Mouse (Mus musculus): Measurements from ENCODE around the gene Kbtbd7. TPM values are rescaled to one million over a fixed set of nuclear protein-coding genes. Genes with fewer than 3 reads are reported as not detected.

Gene Kbtbd7
- 2.6 and 3.0 TPM in 2 replicates for polyA plus RNA-seq (2015; fragmentation: Nextera tagmentation; extraction: Ambion mirVana)

- H3K9ac ChIP-seq (replicated peaks) = peak within 1 kb of the TSS; percentile 60
- no peaks in the 10 kb centered on the region for H3K27me3 ChIP-seq (ENCODE audit: insufficient read depth, low read length)
- peaks cover 11% of the 10 kb centered on the region for H3K4me1 ChIP-seq (ENCODE audit: insufficient read depth)
- under 1% methylated on average over 34 of the region's 44 CpGs for WGBS (ENCODE audit: insufficient replicate concordance)
- H3K36me3 ChIP-seq (replicated peaks; ENCODE audit: insufficient read depth, low read length) = peaks cover 3% of the 10 kb centered on the region; the same call in 1 of the 2 replicates
- DNase-seq = peak; percentile 94
- H3K27ac ChIP-seq (ENCODE audit: low read depth) = peak within 1 kb of the TSS; percentile 91
- peak within 1 kb of the TSS; percentile 55 for H3K4me3 ChIP-seq (ENCODE audit: low read depth, low read length)
- peak; percentile 99 for ATAC-seq
- peak within 1 kb of the TSS; percentile 65 for H3K4me2 ChIP-seq (ENCODE audit: low read depth, low read length)
- TF ChIP-seq EP300 (IDR thresholded peaks at IDR 0.05; ENCODE audit: low read depth) (peak; percentile 78), CTCF (IDR thresholded peaks at IDR 0.05; ENCODE audit: low read depth) (no peak)
- H3K9me3 ChIP-seq (ENCODE audit: low read length) = no peaks in the 10 kb centered on the region
Observed at GRCm38 (mm10) chr14:79425979-79426729, at the start of gene Kbtbd7. TSS of gene Kbtbd7 (plus strand) at chr14:79426511.

DNA sequence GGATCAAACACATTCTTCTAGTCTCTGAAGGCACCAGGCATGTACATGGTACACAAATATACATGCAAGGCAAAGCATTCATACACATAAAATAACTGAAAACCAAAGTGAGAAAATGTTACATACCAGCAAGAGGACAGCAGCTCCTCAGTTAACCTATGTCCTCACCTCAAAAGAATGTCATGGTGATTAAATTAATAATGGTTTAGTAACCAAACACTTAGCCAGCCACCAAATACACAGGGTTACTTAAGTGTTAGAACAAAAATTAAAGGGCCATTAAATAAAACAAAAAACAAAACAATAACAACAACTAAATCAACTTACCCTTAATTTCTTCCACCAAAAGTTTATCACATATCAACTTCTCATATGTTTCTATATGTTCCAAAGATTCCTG, 49.3 kb upstream of the Kbtbd7 start:
- H3K9ac ChIP-seq (replicated peaks) = no peak overlapping the region
- H3K4me1 ChIP-seq (ENCODE audit: insufficient read depth) = no peaks in the 10 kb centered on the region
- H3K36me3 ChIP-seq (replicated peaks; ENCODE audit: insufficient read depth, low read length) = peaks cover 31% of the 10 kb centered on the region
- no peaks in the 10 kb centered on the region for H3K27me3 ChIP-seq (ENCODE audit: insufficient read depth, low read length)
- TF ChIP-seq EP300 (IDR thresholded peaks at IDR 0.05; ENCODE audit: low read depth) (no peak), CTCF (IDR thresholded peaks at IDR 0.05; ENCODE audit: low read depth) (no peak)
- H3K9me3 ChIP-seq (ENCODE audit: low read length) = no peaks in the 10 kb centered on the region
- H3K4me3 ChIP-seq (ENCODE audit: low read depth, low read length) = no peak overlapping the region
- H3K4me2 ChIP-seq (ENCODE audit: low read depth, low read length) = no peak overlapping the region
- no peak for DNase-seq
- H3K27ac ChIP-seq (ENCODE audit: low read depth) = no peak overlapping the region
- no peak for ATAC-seq

DNA sequence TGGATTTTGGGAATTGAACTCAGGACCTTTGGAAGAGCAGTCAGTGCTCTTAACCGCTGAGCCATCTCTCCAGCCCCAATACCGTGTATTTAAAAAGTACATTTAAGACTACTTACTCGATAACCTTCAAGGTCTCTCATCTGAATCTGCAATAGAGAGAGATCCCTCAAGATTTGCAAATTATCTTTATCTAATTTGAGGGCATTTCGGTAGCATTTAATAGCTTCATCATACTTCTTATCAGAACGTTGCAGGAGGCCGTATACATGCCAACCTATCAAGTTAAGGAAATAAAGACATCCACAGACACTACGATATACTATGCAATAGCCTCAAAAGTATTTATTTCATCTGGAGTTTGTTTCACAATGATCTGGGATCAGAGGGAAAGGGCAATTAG, 43.2 kb upstream of the Kbtbd7 start:
- H3K27ac ChIP-seq (ENCODE audit: low read depth) = no peak overlapping the region
- ATAC-seq = peak; percentile 50; the same call in 1 of the 2 replicates
- 0 out of 2 replicates have a peak overlapping the region, but pooled peaks have one; percentile 7 for H3K4me2 ChIP-seq (ENCODE audit: low read depth, low read length)
- peaks cover 36% of the 10 kb centered on the region for H3K36me3 ChIP-seq (replicated peaks; ENCODE audit: insufficient read depth, low read length)
- 62% methylated on average over 7 of the region's 7 CpGs for WGBS (ENCODE audit: insufficient replicate concordance)
- H3K4me1 ChIP-seq (ENCODE audit: insufficient read depth) = no peaks in the 10 kb centered on the region
- no peak overlapping the region for H3K9ac ChIP-seq (replicated peaks)
- TF ChIP-seq CTCF (IDR thresholded peaks at IDR 0.05; ENCODE audit: low read depth) (no peak), EP300 (IDR thresholded peaks at IDR 0.05; ENCODE audit: low read depth) (peak; percentile 80)
- no peak for DNase-seq
- H3K4me3 ChIP-seq (ENCODE audit: low read depth, low read length) = no peak overlapping the region
- no peaks in the 10 kb centered on the region for H3K27me3 ChIP-seq (ENCODE audit: insufficient read depth, low read length)
- no peaks in the 10 kb centered on the region for H3K9me3 ChIP-seq (ENCODE audit: low read length)

DNA sequence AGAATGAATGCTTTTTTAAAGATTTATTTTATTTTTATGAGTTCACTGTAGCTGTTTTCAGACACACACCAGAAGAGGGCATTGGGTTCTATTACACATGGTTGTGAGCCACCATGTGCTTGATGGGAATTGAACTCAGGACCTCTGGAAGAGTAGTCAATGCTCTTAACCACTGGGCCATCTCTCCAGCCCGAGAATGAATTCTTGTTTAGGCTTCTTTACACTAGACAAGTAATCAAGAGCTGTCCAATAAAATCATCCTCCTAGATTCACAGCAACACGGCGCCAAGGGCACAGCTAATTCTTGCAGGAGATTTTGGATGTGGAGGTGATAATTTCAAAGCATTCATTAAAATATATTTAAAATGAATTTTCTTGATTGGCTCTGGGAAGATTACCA, 38.0 kb upstream of the Kbtbd7 start:
- Histone ChIP-seq H3K4me1 (ENCODE audit: insufficient read depth) (peaks cover 18% of the 10 kb centered on the region), H3K4me3 (ENCODE audit: low read depth, low read length) (no peak overlapping the region), H3K9ac (replicated peaks) (no peak overlapping the region), H3K9me3 (ENCODE audit: low read length) (no peaks in the 10 kb centered on the region), H3K36me3 (replicated peaks; ENCODE audit: insufficient read depth, low read length) (peaks cover 12% of the 10 kb centered on the region), H3K4me2 (ENCODE audit: low read depth, low read length) (peak overlapping the region; percentile 90; the same call in 1 of the 2 replicates), H3K27ac (ENCODE audit: low read depth) (no peak overlapping the region), H3K27me3 (ENCODE audit: insufficient read depth, low read length) (no peaks in the 10 kb centered on the region)
- ATAC-seq = no peak
- 87% methylated on average over 3 of the region's 3 CpGs for WGBS (ENCODE audit: insufficient replicate concordance)
- TF ChIP-seq EP300 (IDR thresholded peaks at IDR 0.05; ENCODE audit: low read depth) (no peak), CTCF (IDR thresholded peaks at IDR 0.05; ENCODE audit: low read depth) (no peak)
- no peak for DNase-seq

GRCm38 (mm10) chr14:79389438-79390264, 36.7 kb upstream of the Kbtbd7 start:
- Histone ChIP-seq H3K27me3 (ENCODE audit: insufficient read depth, low read length) (no peaks in the 10 kb centered on the region), H3K4me3 (ENCODE audit: low read depth, low read length) (peak overlapping the region; percentile 95), H3K27ac (ENCODE audit: low read depth) (peak overlapping the region; percentile 91), H3K4me1 (ENCODE audit: insufficient read depth) (peaks cover 18% of the 10 kb centered on the region), H3K4me2 (ENCODE audit: low read depth, low read length) (peak overlapping the region; percentile 90), H3K9me3 (ENCODE audit: low read length) (no peaks in the 10 kb centered on the region), H3K36me3 (replicated peaks; ENCODE audit: insufficient read depth, low read length) (peaks cover 12% of the 10 kb centered on the region), H3K9ac (replicated peaks) (peak overlapping the region; percentile 91)
- no peak for TF ChIP-seq EP300 (IDR thresholded peaks at IDR 0.05; ENCODE audit: low read depth)
- TF ChIP-seq CTCF (IDR thresholded peaks at IDR 0.05; ENCODE audit: low read depth) = no peak
- ATAC-seq = no peak
- WGBS (ENCODE audit: insufficient replicate concordance) = 2% methylated on average over 16 of the region's 16 CpGs
- DNase-seq = peak; percentile 14

All from liver, postnatal 0 days (tissue).